Mouse (Mus musculus) limb, embryonic 15.5 days (tissue): ENCODE data around the gene Klhdc3. TPM values are rescaled to one million over a fixed set of nuclear protein-coding genes. Genes with fewer than 3 reads are reported as not detected.

Experiments
- ATAC-seq: fragments of 200-750 bp; cut with Nextera tagmentation; 2 replicates; pipeline ENCODE4 v1.8.0; 2017; ENCODE audit warnings: low read depth, moderate TSS enrichment; ENCODE audit not compliant: insufficient number of reproducible peaks, low FRiP score, low TSS enrichment
- H3K27ac ChIP-seq: fragments of 300-500 bp; sonication (generic); 2 replicates; pipeline ENCODE4 v1.5.1; 2015; ENCODE audit warnings: moderate library complexity, mild to moderate bottlenecking, inconsistent platforms
- H3K27me3 ChIP-seq: fragments of 300-500 bp; sonication (generic); 2 replicates; pipeline ENCODE4 v1.6.1; 2015; ENCODE audit warnings: inconsistent platforms
- H3K36me3 ChIP-seq: fragments of 300-500 bp; sonication (generic); 2 replicates; pipeline ENCODE4 v1.6.1; 2015; ENCODE audit warnings: inconsistent platforms
- H3K4me1 ChIP-seq: fragments of 300-500 bp; sonication (generic); 2 replicates; pipeline ENCODE4 v1.6.1; 2015; ENCODE audit warnings: inconsistent platforms
- H3K4me2 ChIP-seq: fragments of 300-500 bp; sonication (generic); 2 replicates; pipeline ENCODE4 v1.6.1; 2015; ENCODE audit warnings: mild to moderate bottlenecking, inconsistent platforms
- H3K4me3 ChIP-seq: fragments of 300-500 bp; sonication (generic); 2 replicates; pipeline ENCODE4 v1.5.1; 2015; ENCODE audit warnings: mild to moderate bottlenecking, inconsistent platforms
- H3K9ac ChIP-seq: fragments of 300-500 bp; sonication (generic); 2 replicates; pipeline ENCODE4 v1.6.1; 2015; ENCODE audit warnings: inconsistent platforms
- H3K9me3 ChIP-seq: fragments of 300-500 bp; sonication (generic); 2 replicates; pipeline ENCODE4 v1.6.1; 2016; ENCODE audit warnings: inconsistent platforms
- WGBS: fragments of 180-500 bp; shearing (Covaris S2); methylation state at CpG from one replicate; pipeline ENCODE4 v1.1.7; 2015; 5-methylcytosine and 5-hydroxymethylcytosine counted together
- polyA plus RNA-seq: library from polyadenylated mRNA; unstranded; fragments of >200 nt; fragmentation: Nextera tagmentation; extraction: Ambion mirVana; gene quantifications from 2 replicates; pipeline ENCODE4 v1.2.1, GENCODE M21; 2015

Klhdc3 gene
- polyA plus RNA-seq, 1 experiment from 2014 or later, result 132 TPM

GRCm38 (mm10) chr17:46649811-46650210, 30.9 kb downstream of the Klhdc3 start:
- 26% methylated on average over 15 of the region's 15 CpGs for WGBS
- peaks cover 38% of the 10 kb centered on the region for H3K36me3 ChIP-seq
- no peak for ATAC-seq
- H3K9me3 ChIP-seq, result no peaks in the 10 kb centered on the region
- peak overlapping the region; percentile 58 for H3K4me2 ChIP-seq
- H3K9ac ChIP-seq, result peak overlapping the region; percentile 12; the same call in 1 of the 2 replicates
- peak overlapping the region; percentile 75 for H3K4me3 ChIP-seq
- H3K27ac ChIP-seq, result peak overlapping the region; percentile 98
- peaks cover 57% of the 10 kb centered on the region for H3K4me1 ChIP-seq
- no peaks in the 10 kb centered on the region for H3K27me3 ChIP-seq

GRCm38 (mm10) chr17:46648436-46648835, 32.3 kb downstream of the Klhdc3 start:
- Histone ChIP-seq H3K27me3 (no peaks in the 10 kb centered on the region), H3K4me1 (peaks cover 55% of the 10 kb centered on the region), H3K36me3 (peaks cover 25% of the 10 kb centered on the region), H3K4me3 (no peak overlapping the region), H3K9ac (no peak overlapping the region), H3K9me3 (no peaks in the 10 kb centered on the region), H3K4me2 (no peak overlapping the region), H3K27ac (no peak overlapping the region)
- WGBS, result 91% methylated on average over 9 of the region's 9 CpGs
- ATAC-seq, result no peak

- Histone ChIP-seq H3K9ac (no peak overlapping the region), H3K27ac (no peak overlapping the region)
These were observed 33.4 kb downstream of the Klhdc3 start for GRCm38 (mm10) chr17:46647279-46647678.

GRCm38 (mm10) chr17:46646322-46646662, 34.4 kb downstream of the Klhdc3 start:
- no peak for ATAC-seq
- H3K4me1 ChIP-seq, result peaks cover 35% of the 10 kb centered on the region
- H3K36me3 ChIP-seq, result peaks cover 29% of the 10 kb centered on the region
- no peaks in the 10 kb centered on the region for H3K9me3 ChIP-seq
- peak overlapping the region; percentile 78 for H3K4me2 ChIP-seq
- H3K9ac ChIP-seq, result peak overlapping the region; percentile 79
- peak overlapping the region; percentile 96 for H3K4me3 ChIP-seq
- no peaks in the 10 kb centered on the region for H3K27me3 ChIP-seq
- under 1% methylated on average over 19 of the region's 19 CpGs for WGBS
- H3K27ac ChIP-seq, result peak overlapping the region; percentile 91

More at GRCm38 (mm10) chr17:46647279-46647678, 33.4 kb downstream of the Klhdc3 start:
- Histone ChIP-seq H3K27me3 (no peaks in the 10 kb centered on the region), H3K4me3 (no peak overlapping the region), H3K4me2 (no peak overlapping the region), H3K36me3 (peaks cover 22% of the 10 kb centered on the region), H3K4me1 (peaks cover 45% of the 10 kb centered on the region), H3K9me3 (no peaks in the 10 kb centered on the region)
- no peak for ATAC-seq
- WGBS, result 91% methylated on average over 7 of the region's 7 CpGs

- peak within 1 kb of the TSS; percentile 96 for H3K4me3 ChIP-seq
- WGBS, result under 1% methylated on average over 53 of the region's 53 CpGs
- peaks cover 35% of the 10 kb centered on the region for H3K36me3 ChIP-seq
- peaks cover 33% of the 10 kb centered on the region for H3K4me1 ChIP-seq
- H3K27ac ChIP-seq, result peak within 1 kb of the TSS; percentile 91
- peak within 1 kb of the TSS; percentile 79 for H3K9ac ChIP-seq
- H3K4me2 ChIP-seq, result peak within 1 kb of the TSS; percentile 89
- peak; percentile 67 for ATAC-seq
- H3K9me3 ChIP-seq, result no peaks in the 10 kb centered on the region
- no peaks in the 10 kb centered on the region for H3K27me3 ChIP-seq
These were observed 35.0 kb downstream of the Klhdc3 start, which contains the start of the genes Klc4 and Mrpl2 for GRCm38 (mm10) chr17:46645561-46646321. Klc4 (minus strand) TSS chr17:46646022. Mrpl2 (plus strand) TSS chr17:46646229.

- Histone ChIP-seq H3K27ac (peak overlapping the region; percentile 69), H3K4me1 (peaks cover 33% of the 10 kb centered on the region), H3K27me3 (no peaks in the 10 kb centered on the region), H3K9ac (peak overlapping the region; percentile 57), H3K36me3 (peaks cover 42% of the 10 kb centered on the region), H3K9me3 (no peaks in the 10 kb centered on the region), H3K4me3 (peak overlapping the region; percentile 96), H3K4me2 (peak overlapping the region; percentile 89)
- no peak for ATAC-seq
- WGBS, result 6% methylated on average over 11 of the region's 11 CpGs
These were observed 35.7 kb downstream of the Klhdc3 start for GRCm38 (mm10) chr17:46644916-46645475.

- Histone ChIP-seq H3K9me3 (no peaks in the 10 kb centered on the region), H3K4me3 (peak overlapping the region; percentile 96; the same call in 1 of the 2 replicates), H3K4me1 (peaks cover 26% of the 10 kb centered on the region), H3K27me3 (no peaks in the 10 kb centered on the region), H3K36me3 (peaks cover 48% of the 10 kb centered on the region), H3K27ac (no peak overlapping the region), H3K9ac (no peak overlapping the region), H3K4me2 (peak overlapping the region; percentile 89)
- 87% methylated on average over 12 of the region's 12 CpGs for WGBS
- no peak for ATAC-seq
These were observed 36.4 kb downstream of the Klhdc3 start for GRCm38 (mm10) chr17:46644152-46644805.

GRCm38 (mm10) chr17:46642060-46642459, 38.7 kb downstream of the Klhdc3 start:
- Histone ChIP-seq H3K9me3 (no peaks in the 10 kb centered on the region), H3K27ac (no peak overlapping the region), H3K4me3 (no peak overlapping the region), H3K4me1 (peaks cover 27% of the 10 kb centered on the region), H3K9ac (no peak overlapping the region), H3K36me3 (peaks cover 38% of the 10 kb centered on the region), H3K27me3 (no peaks in the 10 kb centered on the region), H3K4me2 (no peak overlapping the region)
- WGBS, result 90% methylated on average over 17 of the region's 17 CpGs
- ATAC-seq, result no peak

GRCm38 (mm10) chr17:46639929-46640328, 40.8 kb downstream of the Klhdc3 start:
- Histone ChIP-seq H3K27me3 (no peaks in the 10 kb centered on the region), H3K4me2 (no peak overlapping the region), H3K9me3 (no peaks in the 10 kb centered on the region), H3K27ac (no peak overlapping the region), H3K4me3 (no peak overlapping the region), H3K4me1 (peaks cover 19% of the 10 kb centered on the region), H3K9ac (no peak overlapping the region), H3K36me3 (peaks cover 51% of the 10 kb centered on the region)
- ATAC-seq, result no peak
- 75% methylated on average over 9 of the region's 9 CpGs for WGBS

- H3K9ac ChIP-seq, result peak overlapping the region; percentile 23; the same call in 1 of the 2 replicates
- peaks cover 49% of the 10 kb centered on the region for H3K36me3 ChIP-seq
- no peaks in the 10 kb centered on the region for H3K9me3 ChIP-seq
- ATAC-seq, result no peak
- H3K4me1 ChIP-seq, result peaks cover 8% of the 10 kb centered on the region
- H3K4me3 ChIP-seq, result peak overlapping the region; percentile 19
- H3K27me3 ChIP-seq, result no peaks in the 10 kb centered on the region
- no peak overlapping the region for H3K27ac ChIP-seq
- H3K4me2 ChIP-seq, result peak overlapping the region; percentile 29
- 9% methylated on average over 15 of the region's 15 CpGs for WGBS
These were observed 43.7 kb downstream of the Klhdc3 start for GRCm38 (mm10) chr17:46636831-46637523.

GRCm38 (mm10) chr17:46629685-46630441, 50.9 kb downstream of the Klhdc3 start:
- H3K9ac ChIP-seq, result no peak overlapping the region
- H3K27me3 ChIP-seq, result no peaks in the 10 kb centered on the region
- H3K36me3 ChIP-seq, result peaks cover 14% of the 10 kb centered on the region
- peak overlapping the region; percentile 90 for H3K4me3 ChIP-seq
- peaks cover 49% of the 10 kb centered on the region for H3K4me1 ChIP-seq
- H3K4me2 ChIP-seq, result peak overlapping the region; percentile 69
- 5% methylated on average over 12 of the region's 12 CpGs for WGBS
- H3K27ac ChIP-seq, result peak overlapping the region; percentile 95
- no peaks in the 10 kb centered on the region for H3K9me3 ChIP-seq
- peak; percentile 64 for ATAC-seq
